Mouse (Mus musculus): Measurements from ENCODE around the gene Zbed5. TPM values are rescaled to one million over a fixed set of nuclear protein-coding genes. Genes with fewer than 3 reads are reported as not detected.
A peak's percentile ranks its signal among the peaks of the same experiment; 100 is the strongest.
"Not testable (repeated sequence)": the region's sequence is repeated elsewhere in the genome, so short reads cannot be mapped to it uniquely, and the experiment has no call there.

Gene Zbed5
- polyA plus RNA-seq (2017; shearing (Covaris generic)): 1 to 10 TPM in 1 of 2 experiments, under 1 TPM in 1; 0.78 to 1.7 TPM

DNA sequence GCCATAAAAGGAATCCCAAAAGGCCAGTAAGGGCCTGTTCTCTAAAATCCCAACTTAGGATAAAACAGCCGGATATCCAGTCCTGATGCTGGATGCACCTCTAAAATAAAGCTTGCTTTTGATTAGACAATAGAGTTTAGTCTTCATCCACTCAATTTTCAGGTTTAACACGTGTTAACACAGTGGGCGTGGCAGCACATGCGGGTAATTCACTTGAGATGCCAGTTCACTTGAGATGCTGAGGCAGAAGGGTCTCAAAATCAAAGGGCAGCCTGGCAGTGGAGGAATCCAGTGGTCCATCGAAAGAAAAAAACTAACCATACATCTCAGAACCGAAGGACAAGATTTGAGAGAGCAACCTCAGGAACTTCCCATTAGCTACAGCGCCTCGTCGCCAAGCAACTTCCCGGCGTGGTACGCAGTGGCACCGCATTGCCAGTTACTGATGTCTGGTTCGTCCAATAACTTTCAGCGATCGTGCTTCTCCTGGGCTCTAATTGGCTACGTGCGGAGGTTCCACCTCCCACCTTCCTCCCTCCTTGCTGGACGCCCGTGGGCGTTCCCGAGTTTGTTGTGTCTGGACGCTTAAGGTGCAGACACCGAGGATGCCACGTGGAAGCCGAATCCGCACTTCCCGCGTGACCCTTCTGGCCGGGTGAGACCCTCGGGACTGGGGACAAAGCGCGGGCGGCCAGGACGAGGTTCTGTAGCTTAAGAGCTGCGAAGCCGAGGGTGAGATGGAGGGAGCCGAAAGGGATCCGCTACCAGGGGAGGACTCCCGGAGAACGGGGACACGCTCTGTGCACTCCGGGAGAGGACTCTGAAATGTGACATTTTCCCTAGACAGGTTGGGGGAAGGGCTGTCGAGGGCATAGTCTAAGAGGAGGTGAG lies at the start of gene Zbed5:
Zbed5 (plus strand) TSS at position 526 of the 891 bp plus-strand sequence.
- peak; percentile 100 for ATAC-seq

DNA sequence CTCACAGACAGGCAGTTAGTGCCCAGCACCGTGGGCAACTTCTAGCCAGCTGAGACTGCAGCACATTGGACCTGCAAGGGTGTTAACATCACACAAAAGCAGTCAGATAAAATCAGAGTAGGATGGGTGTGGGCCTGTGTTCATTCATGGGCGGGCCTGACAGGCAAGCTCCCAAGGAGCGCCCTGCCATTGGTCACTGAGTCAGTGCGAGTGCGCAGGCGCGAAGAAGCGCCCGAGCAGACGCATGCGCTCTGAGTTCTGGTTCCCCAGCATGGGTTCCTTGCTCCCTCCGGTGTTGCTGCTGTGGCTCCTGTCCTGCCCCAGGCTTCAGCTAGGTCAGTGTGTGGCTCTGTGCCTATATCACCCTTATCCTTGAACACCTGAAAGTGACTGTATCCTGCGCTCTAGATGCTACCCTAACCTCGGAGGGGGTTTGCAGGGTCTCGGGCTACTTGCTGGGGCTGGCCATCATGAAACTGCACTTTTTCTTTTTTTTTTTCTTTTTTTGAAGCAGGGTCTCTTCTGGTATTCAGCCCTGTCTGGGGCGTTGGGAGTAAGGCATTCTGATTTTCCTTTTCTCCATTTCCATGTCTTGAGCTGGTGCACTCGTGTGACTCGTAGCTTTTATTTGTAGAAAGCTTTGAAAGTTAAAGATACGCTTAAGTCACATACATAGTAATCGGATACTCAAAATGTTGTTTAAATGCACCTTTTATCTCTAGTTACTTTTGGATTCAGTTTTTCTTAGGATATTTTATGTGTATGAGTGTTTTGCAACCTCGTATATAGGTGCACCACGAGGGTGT lies 48.6 kb upstream of the Zbed5 start, which contains the start of gene Sumf2:
Sumf2 (plus strand) TSS at position 235 of the 806 bp plus-strand sequence.
- ATAC-seq: peak; percentile 99

DNA sequence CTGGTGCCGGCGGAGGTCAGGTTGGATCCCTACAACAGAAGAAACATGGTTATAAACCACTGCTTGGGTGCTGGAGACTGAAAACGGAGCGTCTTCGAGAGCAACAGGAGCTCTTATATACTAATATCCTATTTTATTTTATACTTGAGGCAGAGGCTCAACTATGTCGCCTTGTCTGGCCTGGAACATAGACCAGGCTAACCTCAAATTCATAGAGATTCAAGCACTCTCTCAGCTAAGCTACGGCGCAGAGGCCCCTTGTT lies 48.0 kb upstream of the Zbed5 start:
- no peak for ATAC-seq

DNA sequence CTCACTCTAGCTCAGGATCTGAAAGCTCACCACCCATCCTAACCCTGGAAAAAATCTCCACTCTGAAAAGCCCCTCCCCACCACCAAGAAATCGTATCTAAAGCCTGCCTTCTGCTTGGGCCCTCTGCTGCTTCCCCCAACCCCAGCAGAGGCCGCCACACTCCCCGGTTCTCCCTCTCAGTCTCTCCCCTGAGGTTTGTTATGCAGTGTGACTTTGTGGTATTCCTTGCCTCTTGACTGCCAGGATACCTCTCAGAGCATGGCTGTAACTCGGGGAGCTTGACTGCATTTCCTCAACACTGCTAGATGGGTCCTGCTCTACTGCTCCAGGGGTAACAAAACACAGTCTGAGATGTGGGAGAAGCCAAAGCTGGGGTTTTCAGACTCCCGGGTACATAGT lies 40.4 kb upstream of the Zbed5 start:
- ATAC-seq: no peak

DNA sequence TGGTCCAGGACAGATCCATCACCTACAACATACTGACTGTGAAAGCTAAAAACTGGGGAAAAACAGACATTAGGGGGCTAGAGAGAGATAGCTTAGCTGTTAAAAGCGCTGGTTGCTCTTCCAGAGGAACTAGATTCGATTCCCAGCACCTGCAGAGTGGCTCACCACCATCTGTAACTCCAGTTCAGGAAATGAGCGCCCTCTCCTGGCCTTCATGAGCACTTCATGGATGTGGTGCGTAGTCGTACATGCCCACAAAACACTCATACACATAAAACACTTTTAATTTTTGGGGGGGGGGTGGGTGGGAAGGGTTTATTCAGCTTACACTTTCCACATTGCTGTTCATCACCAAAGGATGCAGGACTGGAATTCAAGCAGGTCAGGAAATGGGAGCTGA lies 39.1 kb upstream of the Zbed5 start:
- ATAC-seq: no peak

DNA sequence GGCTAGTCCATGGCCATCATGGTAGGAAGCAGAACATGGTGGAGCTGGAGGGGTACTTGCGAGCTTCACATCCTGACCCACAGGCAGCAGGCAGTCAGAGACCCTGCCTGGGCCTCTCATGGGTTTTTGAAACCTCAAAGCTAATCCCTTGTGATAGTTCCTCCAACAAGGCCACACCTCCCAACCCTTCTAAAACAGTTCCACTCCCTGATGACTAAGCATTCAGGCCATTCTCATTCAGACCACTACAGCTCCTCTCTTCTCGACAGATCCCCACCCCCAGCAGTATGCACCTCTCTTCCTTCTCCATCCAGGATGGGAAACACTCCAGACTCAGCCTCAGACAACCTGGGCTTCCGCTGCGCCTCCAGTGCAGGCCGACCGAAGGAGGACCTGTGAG lies 33.2 kb upstream of the Zbed5 start:
- no peak for ATAC-seq

DNA sequence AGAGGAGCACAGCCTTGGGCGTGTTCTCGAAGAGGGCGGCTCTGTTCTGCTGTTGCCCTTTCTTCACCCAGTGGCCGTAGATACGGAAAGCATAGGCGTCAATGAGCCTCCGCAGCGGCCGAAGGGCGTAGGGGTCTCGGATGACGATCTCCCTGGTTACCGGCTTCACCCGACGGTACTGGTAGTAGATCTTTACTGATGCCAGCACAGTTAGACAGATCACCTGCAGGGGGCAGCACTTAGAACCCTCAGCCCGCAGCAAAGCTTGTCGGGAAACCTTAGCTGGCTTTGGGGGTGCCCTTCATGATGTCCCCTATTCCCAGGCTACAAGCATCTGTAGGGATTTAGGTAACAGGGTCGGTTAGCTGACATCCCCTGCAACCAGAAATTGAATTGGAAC lies 31.1 kb upstream of the Zbed5 start:
- no peak for ATAC-seq

DNA sequence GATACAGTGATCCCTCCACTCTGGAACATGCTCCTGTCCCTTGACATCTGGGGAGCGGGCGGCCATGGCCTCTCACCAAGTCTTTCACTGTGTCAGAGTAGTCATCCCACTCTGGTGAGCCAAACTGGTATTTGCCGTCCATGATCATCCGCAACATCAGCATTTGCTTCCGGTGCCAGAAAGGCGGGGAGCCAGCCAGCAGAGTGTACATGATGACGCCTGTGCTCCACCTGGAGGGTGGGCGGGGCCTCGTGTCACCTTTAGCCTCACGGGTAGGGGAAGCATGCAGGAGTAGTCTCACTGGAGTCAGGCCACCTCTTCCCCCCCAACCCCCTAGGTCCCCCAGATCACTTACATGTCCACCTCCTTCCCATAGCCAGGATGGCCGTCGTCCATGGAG lies 29.7 kb upstream of the Zbed5 start:
- ATAC-seq: no peak

DNA sequence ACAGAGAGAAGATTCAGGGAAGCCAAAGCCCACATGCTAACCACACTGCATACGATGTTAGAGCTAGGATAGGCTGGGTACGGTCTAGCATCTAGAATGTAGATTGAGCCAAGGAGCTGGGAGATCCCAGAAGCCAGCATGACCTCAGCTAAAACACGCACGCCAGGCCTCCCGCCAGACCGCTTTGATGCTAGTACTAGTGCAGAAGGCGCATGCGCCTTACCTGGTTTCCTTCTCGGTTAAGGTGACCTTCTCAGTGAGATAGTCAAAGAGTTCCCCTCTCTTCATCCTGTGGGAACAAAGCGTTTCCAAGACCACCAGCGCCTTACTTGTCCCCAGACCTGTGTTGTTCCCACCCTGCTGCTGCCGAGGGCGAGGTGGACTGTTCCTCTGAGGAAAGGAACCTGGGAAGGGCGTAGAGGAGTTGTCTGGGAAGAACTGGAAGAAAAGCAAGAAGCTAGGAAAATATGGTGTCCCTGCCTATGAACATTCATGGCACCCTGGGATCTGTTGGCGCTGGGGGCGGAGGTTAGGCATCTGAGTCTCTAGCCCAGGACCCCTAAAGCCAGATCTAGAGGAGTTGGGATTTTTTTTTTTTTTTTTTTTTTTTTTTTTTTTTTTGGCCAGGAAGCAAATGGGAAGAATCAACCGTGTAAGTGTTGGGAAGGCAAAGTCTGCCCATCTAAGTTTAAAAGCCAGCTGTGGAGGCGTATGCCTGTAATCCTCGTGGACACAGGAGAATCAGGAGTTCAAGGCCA lies 26.1 kb upstream of the Zbed5 start:
- ATAC-seq: no peak

DNA sequence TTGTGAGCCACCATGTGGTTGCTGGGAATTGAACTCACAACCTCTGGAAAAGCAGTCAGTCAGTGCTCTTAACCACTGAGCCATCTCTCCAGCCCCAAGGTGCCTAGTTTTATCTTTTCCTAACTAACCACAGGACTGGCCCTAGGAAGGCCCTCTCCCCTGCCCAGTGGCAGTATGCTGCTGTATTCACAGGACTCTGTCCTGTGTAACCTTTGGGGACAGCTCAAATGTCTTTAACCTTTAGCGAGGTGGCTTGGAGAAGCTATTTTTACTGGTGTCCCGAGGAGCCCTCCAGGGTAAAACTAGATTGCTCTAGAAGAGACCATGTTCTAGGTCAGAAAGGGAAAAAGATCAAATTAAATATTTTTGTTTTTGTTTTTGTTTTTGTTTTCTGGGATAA lies 24.3 kb upstream of the Zbed5 start:
- ATAC-seq: no peak

DNA sequence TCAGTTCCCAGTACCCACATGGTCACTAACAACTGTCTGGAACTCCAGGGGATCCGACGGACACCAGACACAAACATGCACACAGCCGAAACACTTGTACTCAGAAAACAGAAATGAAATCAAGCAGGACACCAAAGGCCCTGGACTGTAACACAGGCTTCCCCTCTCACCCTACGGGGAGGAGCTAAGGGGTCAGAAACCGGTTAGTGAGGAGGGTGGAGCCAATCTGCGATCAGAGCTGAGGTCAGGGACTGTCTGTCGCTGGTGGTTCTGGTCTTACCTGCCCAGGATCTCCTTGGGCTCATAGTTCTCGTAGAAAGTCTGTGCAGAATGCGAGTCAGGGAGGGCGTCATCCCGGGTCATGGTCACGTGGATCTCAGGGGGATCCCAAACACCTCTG lies 21.6 kb upstream of the Zbed5 start:
- no peak for ATAC-seq

DNA sequence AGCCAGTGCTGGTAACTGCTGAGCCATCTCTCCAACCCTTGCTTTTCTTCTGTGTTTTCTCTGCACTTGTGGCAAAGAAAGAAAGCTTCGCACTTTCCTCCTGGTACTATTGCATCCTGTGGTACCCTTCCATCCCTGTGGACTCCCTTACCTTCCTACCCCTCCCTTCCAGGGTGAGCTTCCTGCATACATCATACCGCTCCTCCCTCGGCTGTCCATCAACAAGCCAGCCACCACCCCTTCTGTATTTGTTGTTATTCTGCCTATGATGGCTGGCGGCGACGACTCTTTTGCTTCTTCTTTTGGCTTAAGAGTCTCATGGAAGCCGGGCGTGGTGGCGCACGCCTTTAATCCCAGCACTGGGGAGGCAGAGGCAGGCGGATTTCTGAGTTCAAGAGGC lies 20.4 kb upstream of the Zbed5 start:
- ATAC-seq: no peak

DNA sequence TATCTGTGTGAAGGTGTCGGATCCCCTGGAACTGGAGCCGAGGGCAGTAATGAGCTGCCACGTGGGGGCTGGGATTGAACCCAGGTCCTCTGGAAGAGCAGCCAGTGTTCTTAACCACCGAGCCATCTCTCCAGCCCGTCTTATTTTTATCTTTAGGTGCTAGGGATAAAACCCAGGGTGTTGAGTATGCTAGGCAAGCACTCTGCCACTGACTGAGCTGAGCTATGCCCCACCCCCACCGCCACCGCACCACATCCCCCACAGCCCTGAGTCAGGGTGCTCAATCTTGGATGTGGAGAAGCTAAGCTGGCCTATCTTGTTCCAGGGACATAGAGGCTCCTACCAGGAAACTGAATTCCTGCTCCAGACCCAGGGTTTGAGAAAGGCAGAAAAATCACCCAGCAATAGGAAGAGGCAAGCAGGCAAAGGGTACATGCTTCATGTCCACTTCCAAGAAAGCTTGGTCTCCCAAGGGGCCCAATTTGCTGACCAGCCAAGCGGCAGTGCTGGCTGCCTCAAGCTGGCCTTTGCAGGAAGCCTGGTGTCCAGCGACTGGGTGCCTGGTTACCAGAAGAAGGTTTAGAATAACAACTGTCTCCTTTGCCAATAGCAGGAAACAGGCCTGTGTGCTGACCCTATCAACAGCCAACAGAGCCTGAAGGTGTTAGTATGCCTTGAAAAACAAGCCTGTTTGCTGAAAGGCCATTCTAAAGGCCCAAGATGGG lies 17.6 kb upstream of the Zbed5 start:
- no peak for ATAC-seq

DNA sequence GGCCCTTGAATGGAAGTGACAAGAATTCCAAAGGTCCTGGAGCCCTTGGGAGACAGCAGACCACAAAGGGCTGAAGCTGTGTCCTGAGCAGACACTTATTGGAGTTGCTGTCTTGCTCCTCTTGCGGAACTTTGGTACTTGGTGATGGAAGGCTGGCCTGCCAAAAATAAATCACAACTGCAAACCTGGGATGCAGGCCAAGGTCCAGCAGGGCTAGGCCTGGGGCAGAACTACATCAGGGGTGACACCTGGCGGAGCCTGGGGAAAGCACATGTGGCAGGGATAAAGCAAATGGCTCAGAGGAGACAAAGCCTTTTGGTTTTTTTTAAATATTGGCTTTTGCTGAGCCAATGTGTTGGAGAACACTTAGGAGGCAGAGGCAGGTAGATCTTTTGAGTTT lies 16.6 kb upstream of the Zbed5 start:
- ATAC-seq: no peak

DNA sequence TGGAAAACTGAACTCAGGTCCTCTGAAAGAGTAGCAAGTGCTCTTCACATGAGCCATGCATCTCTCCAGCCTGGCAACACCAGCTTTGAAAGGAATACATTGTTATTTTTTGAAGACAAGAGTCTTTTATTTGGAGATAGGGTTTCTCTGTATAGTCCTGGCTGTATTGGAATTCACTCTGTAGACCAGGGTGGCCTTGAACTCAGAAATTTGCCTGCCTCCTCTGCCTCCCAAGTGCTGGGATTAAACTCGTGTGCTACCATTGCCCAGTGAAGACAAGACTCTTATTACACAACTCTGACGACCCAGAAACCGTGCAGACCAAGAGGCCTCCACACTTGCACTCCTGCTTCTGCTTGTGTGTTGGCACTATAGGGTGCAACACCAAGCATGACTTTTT lies 15.6 kb upstream of the Zbed5 start:
- ATAC-seq: no peak

DNA sequence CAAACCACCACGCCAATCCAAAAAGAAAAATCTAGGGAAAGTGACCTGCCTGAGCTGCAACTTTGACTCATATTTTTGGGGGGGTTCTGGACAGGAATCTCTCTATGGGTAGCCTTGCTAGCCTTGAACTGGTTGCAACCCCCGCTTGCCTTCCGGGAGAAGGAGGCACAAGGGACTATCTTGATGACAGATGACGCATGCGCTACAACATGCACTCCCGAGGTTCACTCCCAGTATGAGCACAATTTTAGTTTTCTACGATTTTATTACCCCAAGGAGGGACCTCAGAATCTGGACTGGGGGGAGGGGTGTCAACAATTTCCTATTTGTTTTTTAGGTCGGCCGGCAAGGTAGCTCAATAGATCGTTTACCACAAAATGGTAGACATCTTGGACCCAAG lies 9.3 kb upstream of the Zbed5 start:
- ATAC-seq: no peak

DNA sequence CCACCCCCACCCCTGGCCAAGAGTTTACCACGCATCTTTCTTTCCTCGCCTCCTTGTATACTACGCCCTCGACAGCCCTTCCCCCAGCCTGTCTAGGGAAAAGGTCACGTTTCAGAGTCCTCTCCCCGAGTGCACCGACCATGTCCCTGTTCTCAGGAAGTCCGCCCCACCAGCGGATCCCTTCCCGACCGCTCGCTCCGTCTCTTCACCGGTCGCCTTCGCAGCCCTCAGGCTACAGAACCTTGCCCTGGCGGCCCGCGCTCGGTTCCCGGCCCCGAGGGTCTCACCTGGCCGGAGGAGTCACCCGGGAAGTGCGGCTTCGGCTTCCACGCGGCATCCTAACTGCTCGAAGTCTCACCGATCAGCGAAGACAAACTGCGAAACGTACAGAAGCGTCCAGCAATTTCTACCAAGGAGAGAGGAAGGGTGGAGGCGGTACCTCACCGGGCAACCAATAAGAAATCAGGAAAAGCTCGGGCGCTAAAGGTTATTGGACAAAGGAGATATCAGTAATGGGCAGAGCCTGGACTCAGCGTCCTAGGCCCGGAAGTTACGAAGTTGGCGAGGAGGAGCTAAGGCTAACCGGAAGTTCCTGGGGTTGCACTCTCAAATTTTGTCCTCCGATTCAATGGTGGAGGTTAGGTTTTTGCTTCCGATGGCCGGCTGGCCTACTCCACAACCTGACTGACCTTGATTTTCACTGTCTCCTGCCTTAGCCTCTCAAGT lies 8.4 kb upstream of the Zbed5 start, which contains the start of gene Chchd2:
Chchd2 (minus strand) TSS at position 560 of the 726 bp plus-strand sequence.
- ATAC-seq: peak; percentile 96

DNA sequence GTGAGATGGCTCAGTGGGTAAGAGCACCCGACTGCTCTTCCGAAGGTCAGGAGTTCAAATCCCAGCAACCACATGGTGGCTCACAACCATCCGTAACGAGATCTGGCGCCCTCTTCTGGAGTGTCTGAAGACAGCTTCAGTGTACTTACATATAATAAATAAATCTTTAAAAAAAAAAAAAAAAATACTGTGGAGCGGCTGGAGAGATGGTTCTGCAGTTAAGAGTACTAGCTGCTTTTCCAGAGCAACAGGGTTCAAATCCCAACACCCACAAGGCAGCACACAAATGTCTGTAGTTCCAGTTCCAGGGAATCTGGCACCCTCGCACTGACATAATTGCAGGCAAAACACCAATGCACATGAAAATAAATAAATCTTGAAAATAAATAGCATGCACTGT lies 5.1 kb upstream of the Zbed5 start:
- ATAC-seq: not testable (repeated sequence)

DNA sequence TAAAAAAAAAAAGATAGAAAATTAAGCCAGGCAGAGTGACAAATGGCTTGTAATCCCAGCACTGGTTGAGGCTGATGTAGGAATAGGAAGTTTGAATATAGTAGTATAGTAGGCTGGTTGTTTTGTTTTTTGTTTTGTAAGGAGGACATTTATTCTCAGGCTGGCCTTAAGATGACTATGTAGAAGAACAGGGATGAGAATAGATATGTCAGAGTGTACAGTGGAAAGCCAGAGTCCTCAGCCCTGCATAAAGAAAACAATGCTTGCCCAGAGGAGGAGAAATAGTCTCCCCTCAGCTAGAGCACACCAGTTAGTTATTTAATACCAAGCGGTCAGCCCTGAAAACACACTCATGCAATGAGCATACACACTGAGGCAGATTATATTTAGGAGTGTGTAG lies 2.9 kb downstream of the Zbed5 start, which contains the start of gene Phkg1:
Phkg1 (minus strand) TSS at position 101 of the 400 bp plus-strand sequence.
- no peak for ATAC-seq

DNA sequence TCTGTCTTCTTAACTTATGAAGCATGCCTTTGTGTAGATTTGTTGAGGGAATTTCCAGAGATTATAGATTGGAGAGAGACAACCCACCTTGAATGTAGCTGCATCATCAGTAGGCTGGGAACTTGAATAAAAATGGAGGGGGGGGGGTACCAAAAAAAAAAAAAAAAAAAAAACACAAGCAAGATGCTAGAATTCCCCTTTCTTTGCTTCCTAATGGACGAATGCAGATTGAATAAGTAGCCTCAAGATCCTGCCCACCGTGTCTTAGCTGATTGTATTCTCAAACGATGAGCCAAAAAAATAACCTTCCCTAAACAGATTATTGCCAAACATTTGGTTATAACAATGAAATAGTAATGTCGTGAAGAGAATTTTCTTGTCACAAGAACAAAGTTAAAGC lies 12.3 kb downstream of the Zbed5 start:
- ATAC-seq: no peak

DNA sequence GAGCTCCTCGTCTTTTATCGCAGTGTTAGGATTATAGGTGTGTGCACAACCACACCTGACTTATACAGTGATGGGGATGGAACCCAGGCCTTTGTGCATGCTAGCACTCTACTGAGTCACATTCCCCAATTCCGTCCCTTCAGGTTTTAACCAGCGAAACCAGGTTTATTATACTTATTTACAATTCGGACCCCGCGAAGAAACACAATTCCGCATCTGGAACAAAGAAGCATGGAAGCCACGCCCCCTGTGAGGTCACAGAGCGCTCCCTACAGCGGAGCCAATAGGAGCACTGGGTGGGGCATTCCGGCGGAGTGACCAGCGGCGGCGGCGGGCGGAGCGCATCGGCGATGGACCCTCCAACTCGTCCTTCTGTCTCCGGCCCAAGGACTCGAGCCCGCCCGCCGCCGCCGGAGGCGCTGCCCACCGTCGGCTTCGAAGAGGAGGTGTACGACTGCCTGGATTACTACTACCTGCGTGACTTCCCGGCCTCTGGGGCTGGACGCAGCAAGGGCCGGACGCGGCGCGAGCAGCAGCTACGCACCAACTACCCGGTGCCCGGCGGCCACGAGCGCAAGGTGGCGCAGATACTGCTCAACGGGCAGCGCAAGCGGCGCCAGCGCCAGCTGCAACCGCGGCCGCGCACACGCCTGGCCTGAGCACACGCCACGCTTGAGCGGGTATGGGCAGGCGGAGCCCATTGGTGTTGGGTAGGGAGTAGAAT lies 12.9 kb downstream of the Zbed5 start, which contains the start of gene Nupr1l:
Nupr1l (plus strand) TSS at position 299 of the 724 bp plus-strand sequence.
- peak; percentile 83 for ATAC-seq

All from CD4-positive, CD25-positive, alpha-beta regulatory T cell, adult 4 months (primary cell).